Mouse (Mus musculus) lung, adult 18-20 months (tissue): ENCODE results near the gene Slk.
"Not testable (repeated sequence)": the region's sequence is repeated elsewhere in the genome, so short reads cannot be mapped to it uniquely, and the experiment has no call there.

ENCODE experiments used
- DNase-seq, 2 experiments: peaks; one replicate each; pipeline ENCODE4 v3.0.0; 2022; ENCODE audit warnings: mixed read lengths in 2 of 2

Slk gene

GRCm38 (mm10) chr19:47571981-47572380 lies 7.5 kb upstream of the Slk start:
- DNase-seq, result not testable (repeated sequence)

DNA sequence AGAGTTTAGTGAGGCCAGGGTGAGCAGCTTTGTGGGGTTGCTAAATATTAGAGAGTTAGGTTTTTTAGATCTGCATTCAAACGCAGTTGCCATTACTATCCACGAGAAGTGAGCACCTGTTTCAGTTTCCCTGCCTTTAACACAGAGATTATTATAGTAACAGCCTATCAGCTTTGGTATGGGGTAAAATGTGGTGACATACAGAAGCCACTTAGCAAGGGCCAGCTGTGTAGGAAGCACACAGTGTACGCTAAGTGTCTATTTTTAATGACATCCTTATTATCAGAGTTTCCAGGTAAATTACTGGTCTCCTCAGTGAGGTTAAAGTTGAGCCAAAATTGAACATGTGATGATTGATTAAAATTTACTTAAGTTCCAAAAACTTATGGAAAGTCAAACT lies 5.8 kb upstream of the Slk start:
- no peak for DNase-seq

DNA sequence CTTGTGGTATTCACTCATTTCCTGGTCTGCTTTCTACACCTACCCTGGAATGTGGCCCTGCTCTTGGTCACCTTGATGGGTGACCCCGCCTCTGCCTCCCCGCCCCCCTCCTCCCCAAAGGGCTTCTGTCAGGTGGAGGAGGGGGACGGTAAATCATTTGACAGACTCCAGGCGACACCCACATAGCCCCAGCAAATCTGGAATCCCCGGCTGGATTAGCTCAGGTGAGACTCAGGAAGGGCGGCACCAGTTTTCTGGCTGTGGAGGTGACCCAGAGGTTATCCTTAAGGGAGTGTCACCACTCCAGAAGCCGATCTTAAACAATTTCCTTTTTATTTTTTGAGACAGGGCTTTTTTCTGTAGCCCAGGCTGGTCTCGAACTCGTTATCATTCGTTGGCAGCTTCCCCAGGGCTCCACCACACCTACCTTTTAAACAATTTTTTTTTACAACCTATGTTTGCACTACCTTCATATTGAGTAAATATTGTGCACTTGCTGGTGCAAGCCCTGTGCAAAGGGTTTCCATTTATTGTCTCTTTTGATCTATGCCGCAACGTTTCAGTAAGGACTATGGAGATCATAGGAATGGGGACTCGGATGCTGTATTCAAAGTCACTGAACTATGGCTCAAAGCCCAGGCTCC lies 775 bp upstream of the Slk start:
- DNase-seq, result peak; percentile 9 to 18

DNA sequence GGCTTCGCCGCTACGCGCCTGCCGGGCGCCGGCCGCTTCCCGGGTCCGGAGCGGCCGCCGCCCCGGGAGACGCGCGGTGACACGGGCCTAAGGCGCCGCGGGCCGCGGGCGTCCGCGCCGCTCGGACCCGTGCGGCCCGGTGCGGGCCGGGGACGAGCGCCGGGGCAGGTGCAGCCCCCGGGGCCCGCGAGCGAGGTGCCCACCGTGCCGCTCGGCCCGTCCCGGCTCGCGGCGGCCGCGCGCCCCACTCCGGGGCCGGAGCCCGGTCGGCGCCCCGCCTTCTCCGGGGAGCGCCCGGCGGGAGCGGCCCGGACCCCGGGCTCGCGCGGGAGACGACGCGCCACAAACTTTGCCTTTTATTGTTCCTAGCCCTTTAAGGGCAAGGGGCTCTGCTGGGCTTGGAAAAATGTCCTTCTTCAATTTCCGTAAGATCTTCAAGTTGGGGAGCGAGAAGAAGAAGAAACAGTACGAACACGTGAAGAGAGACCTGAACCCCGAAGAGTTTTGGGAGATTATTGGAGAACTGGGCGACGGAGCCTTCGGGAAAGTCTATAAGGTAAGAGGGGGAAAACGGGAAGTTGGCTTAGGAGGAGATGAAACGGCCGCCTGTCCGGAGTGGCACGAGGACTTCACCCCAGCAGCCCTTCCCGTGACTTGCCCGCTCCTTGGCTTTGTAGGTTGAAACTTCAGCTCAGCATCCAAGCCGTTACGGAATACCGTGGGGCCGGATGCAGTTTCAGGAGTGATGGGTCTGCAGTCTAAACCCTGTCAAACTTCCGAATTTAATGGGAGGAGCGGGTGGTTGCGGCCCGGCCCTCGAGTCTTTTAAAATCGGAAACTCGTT lies 532 bp downstream of the Slk start:
- peak; percentile 32 for DNase-seq

- no peak for DNase-seq
These were observed 6.3 kb downstream of the Slk start for GRCm38 (mm10) chr19:47585772-47586171.

DNA sequence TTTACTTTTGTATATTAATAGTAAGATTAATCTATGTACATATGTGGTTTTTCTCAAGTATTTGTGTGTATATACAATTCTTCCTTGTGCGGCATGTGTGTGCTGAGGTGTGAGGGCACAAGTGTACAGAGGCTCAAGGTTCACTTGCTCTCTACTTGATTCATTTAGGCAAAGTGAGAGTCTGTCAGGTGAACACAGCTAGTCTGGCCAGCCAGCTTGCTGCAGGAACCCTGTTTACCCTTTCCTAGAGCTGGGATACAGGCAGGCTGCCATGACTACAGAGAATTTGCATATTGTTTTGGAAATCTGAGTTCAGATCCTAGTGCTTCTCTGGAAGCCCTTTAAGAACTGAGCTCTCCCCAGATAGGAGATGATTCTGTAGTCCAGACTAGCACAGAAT lies 7.5 kb downstream of the Slk start:
- no peak for DNase-seq

DNA sequence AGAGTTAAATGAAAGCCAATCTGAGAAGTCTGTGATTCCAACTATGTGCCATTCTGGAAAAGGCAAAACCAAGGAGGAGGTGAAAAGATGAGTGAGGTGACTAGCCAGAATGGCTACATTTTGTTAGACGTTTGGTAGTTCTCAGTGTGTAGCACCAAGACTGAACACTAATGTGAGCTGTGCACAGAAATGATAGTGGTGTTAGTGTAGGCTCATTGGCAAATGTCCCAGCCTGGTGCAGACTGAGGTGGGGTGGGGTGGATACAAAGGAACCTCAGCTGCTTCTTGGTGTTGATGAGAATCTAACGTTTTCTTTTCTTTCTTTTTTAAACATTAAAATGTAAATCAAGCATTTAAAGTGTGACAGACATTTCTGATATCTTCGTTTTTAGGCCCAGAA lies 29.0 kb downstream of the Slk start:
- no peak for DNase-seq

GRCm38 (mm10) chr19:47613442-47613841 lies 34.0 kb downstream of the Slk start:
- no peak for DNase-seq

DNA sequence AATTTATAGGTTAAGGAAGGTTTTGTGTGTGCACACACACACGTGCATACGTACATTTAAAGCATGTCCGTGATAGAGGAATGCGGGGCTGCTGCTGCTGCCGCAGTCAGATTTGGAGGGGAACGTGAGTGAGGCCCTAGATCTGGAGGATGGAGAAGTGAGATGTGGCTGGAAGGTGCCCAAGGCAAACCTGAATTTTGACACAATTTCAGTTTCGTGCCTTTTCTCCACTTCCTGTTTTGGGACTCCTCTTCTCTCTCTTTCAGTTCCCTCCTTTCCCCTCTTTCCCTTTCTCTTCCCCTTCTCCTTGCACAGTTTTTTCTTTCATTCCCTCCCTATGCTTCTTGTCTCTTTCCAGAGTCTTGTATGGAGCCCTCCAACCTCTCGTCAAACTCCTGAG lies 42.0 kb downstream of the Slk start:
- DNase-seq, result no peak

- no peak for DNase-seq
These were observed 45.6 kb downstream of the Slk start for GRCm38 (mm10) chr19:47624940-47625711.

DNA sequence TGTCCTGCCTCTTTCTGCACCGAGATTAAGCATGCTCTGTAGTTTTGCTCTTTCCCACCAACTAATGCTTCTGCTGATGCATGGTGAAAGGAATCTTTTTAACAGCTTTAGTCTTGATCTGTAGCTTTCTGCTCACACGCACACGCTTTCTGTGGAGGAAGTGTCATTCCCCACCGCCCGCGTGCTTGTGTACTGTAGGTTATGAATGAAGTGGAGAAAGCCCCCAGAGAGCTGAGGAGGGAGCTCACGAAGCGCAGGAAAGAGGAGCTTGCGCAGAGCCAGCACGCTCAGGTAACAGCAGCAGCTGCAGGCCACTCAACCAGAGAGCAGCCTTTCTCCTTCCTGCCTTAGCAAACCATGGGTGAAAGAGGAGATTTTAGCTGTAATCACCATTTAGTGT lies 48.0 kb downstream of the Slk start:
- no peak for DNase-seq

DNA sequence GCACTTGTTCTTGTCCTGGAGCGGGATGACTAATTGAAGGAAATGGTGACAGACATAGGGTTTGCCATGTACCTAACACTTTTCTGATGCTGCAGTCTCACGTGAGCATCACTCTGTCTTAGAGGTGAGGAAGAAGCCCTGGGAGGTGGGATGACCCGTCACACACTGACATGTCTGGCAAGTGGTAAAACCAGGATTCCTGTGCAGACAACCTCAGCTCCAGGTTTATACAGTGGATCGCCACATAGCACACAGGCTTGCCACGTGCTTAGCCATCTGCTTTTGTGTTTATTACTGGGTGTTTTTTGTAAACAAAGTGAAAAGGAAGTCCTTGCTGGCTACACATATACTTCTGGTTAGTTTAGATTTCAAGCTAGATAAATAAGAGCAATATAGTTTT lies 49.6 kb downstream of the Slk start:
- no peak for DNase-seq

GRCm38 (mm10) chr19:47630381-47630780 lies 50.9 kb downstream of the Slk start:
- no peak for DNase-seq

GRCm38 (mm10) chr19:47631799-47632198 lies 52.3 kb downstream of the Slk start:
- DNase-seq, result no peak

- no peak for DNase-seq
These were observed 55.9 kb downstream of the Slk start for GRCm38 (mm10) chr19:47635380-47635779.

- no peak for DNase-seq
These were observed 64.4 kb downstream of the Slk start for GRCm38 (mm10) chr19:47643910-47644309.

DNA sequence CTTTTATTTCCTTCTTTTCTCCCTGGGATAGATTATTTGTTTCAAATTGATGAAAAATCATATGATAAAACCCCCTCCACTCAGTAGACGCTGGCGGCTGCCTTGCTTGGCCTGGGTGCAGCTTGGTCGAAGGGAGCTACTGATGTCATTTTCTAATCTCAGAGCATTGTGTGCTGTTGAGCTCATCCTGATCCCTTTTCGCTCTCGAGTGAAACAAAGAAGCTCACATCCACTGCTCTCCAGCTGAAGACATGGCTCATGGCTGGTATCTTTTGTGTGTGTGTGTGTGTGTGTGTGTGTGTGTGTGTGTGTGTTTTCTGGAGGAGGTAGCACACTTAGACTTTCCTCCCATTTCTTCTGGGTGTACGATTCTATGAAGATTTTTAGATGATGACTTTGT lies 66.1 kb downstream of the Slk start:
- DNase-seq, result no peak

GRCm38 (mm10) chr19:47646508-47647120 lies 67.1 kb downstream of the Slk start:
- DNase-seq, result peak in 1 of 2 experiments; percentile 19

DNA sequence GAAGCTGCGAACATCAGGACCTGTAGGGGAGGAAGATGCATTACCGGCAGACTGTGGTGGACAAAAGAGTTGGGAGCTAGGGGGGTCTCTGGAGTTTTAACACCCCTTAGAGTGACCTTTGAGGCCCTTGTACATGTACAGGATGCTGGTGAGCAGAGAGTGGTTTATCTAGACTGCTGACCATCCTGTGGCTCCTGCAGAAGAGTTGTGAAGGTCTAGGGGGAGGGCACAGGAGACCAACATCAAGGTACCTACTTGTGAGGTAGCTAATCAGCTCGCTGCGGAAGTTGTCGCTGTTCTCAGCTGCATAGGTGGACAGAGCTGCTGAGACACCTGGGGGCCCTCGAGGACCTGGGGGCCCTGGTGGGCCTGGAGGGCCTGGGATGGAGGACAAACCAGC lies 69.6 kb downstream of the Slk start:
- no peak for DNase-seq

DNA sequence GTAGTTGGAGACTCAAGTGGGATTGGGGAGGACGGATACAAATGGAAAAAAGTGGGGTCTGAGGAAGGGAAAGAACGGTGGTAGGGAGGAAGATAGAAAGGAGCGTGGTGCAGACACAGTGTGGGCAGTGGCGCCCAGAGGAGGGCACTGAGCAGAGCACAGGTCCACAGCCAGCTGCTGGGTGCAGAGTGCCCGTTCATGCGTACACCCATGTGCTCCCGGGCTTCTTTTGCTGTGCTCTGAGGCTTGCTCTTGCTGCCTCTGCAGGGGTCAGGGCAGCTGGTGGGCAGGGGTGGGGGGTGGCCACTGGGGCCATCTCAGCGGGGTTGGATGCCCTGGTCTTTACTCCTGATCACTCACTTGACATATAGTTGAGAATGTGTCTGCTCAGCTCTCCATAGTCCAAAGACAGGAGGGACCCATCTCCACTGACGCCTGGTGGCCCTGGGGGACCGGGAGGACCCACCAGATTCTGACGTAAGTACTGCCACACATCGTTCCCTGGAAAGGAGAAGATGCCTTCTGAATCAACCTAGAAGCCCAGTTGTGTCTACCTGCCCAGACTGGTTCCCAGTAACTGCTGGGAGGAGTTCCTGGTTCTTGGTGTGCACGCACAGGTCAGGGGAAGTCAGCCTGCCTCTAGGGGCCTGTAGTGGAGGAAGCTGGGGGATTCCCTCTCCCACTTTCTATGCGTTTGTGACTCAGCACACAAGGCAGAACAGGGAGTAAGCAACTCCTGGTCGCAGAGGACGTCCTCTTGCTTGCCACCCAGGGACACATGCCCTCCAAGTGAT lies 71.1 kb downstream of the Slk start:
- DNase-seq, result no peak

- DNase-seq, result no peak
These were observed 71.6 kb downstream of the Slk start for GRCm38 (mm10) chr19:47651160-47651480.

- DNase-seq, result no peak
These were observed 72.8 kb downstream of the Slk start for GRCm38 (mm10) chr19:47652255-47652654.

DNA sequence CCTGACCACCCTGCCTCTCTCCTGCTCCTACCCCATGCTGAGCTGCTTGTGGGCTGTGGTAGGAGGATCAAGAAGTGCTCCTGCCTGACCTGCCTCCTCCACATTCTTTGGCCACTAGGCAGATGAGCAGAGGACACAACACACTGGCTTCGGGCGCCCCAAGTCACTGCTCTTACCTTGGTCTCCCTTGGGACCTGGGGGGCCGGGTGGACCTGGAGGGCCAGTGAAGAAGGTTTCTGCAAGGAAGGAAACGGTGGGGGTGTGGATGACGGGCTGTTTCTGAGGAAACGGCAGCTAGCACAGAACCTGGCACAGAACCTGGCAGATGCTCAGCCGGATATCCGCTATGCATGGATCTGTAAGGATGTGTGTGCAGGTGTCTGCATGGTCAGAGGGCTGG lies 73.7 kb downstream of the Slk start:
- DNase-seq, result no peak
